Comparison of ENCODE assay signal across 20 mouse cellular contexts in genomic region chr3:62348514-62349217, GRCm38 (mm10). TPM values are rescaled to one million over a fixed set of nuclear protein-coding genes. Genes with fewer than 3 reads are reported as not detected.
DNase-seq lines count a peak whose midpoint lies in the region; ATAC-seq and TF ChIP-seq lines count a peak whose summit lies in the region.
"Had no signal": no experiment of that assay in that cellular context is flagged by ENCODE, and none has a peak within 500 bp of the region (broad histone marks: within the 10 kb centered on the region; RNA-seq: fewer than 3 reads in every experiment).

No protein-coding gene starts in this region.

- TF ChIP-seq EP300 in lung, postnatal 0 days (IDR thresholded peaks at IDR 0.05): no peak

- peaks cover 3% of the 10 kb centered on the region; the same call in 1 of the 2 replicates for H3K4me1 ChIP-seq in lung, postnatal 0 days (ENCODE audit: insufficient read depth, low read depth, low read length)
- H3K4me1 ChIP-seq in lung, adult 2 months (ENCODE audit: control insufficient read depth, insufficient read depth, low read length): peaks cover 6% of the 10 kb centered on the region
- 0 out of 2 replicates have a peak, but pooled peaks cover 6% of the 10 kb centered on the region for H3K4me1 ChIP-seq in stomach, embryonic 14.5 days (ENCODE audit: control insufficient read depth, insufficient read depth, low read length)
- H3K4me1 ChIP-seq: embryonic facial prominence, embryonic 13.5 days; forebrain, embryonic 12.5 days; heart, embryonic 12.5 days; hindbrain, embryonic 15.5 days had no signal

- H3K9me3 ChIP-seq in lung, postnatal 0 days (ENCODE audit: low read length): no peaks in the 10 kb centered on the region
- H3K9me3 ChIP-seq in stomach, embryonic 14.5 days (ENCODE audit: control insufficient read depth, low read depth, low read length): no peaks in the 10 kb centered on the region
- H3K9me3 ChIP-seq: embryonic facial prominence, embryonic 13.5 days; forebrain, embryonic 12.5 days; heart, embryonic 12.5 days; hindbrain, embryonic 15.5 days had no signal

- WGBS in lung, postnatal 0 days: 53% methylated on average over 6 of the region's 6 CpGs
- WGBS in lung, adult 2 months: 58% methylated on average over 6 of the region's 6 CpGs
- WGBS in stomach, embryonic 14.5 days: 31% methylated on average over 6 of the region's 6 CpGs

- 0 out of 2 replicates have a peak overlapping the region, but pooled peaks have one; percentile 14 for H3K27ac ChIP-seq in lung, postnatal 0 days (ENCODE audit: low read length)
- no peak overlapping the region; the same call in 1 of the 2 replicates for H3K27ac ChIP-seq in stomach, embryonic 14.5 days (ENCODE audit: low read length)
- H3K27ac ChIP-seq: embryonic facial prominence, embryonic 13.5 days; forebrain, embryonic 12.5 days; hindbrain, embryonic 15.5 days had no signal

- H3K4me3 ChIP-seq in lung, postnatal 0 days (ENCODE audit: low read depth, low read length): no peak overlapping the region
- no peak overlapping the region for H3K4me3 ChIP-seq in lung, adult 2 months (replicated peaks; ENCODE audit: extremely low read depth, low read depth, low read length)
- H3K4me3 ChIP-seq in stomach, embryonic 14.5 days (ENCODE audit: low read depth, low read length): no peak overlapping the region
- H3K4me3 ChIP-seq: embryonic facial prominence, embryonic 13.5 days; forebrain, embryonic 12.5 days; heart, embryonic 12.5 days; hindbrain, embryonic 15.5 days had no signal

- ATAC-seq in lung, postnatal 0 days: no peak
- peak; percentile 51 for ATAC-seq in stomach, embryonic 14.5 days (ENCODE audit: insufficient number of reproducible peaks, insufficient read depth, low FRiP score, low read depth)
- ATAC-seq in megakaryocyte progenitor cell, adult 5-6 weeks (replicated peaks; ENCODE audit: poor library complexity): no peak
- ATAC-seq: forebrain, embryonic 16.5 days had no signal

- peaks cover 4% of the 10 kb centered on the region; the same call in 1 of the 2 replicates for H3K36me3 ChIP-seq in lung, postnatal 0 days (ENCODE audit: insufficient read depth, low read length)
- peaks cover 2% of the 10 kb centered on the region; the same call in 1 of the 2 replicates for H3K36me3 ChIP-seq in stomach, embryonic 14.5 days (ENCODE audit: control insufficient read depth, insufficient read depth, low read length)
- H3K36me3 ChIP-seq: heart, embryonic 12.5 days; hindbrain, embryonic 15.5 days had no signal

- no peak overlapping the region for H3K9ac ChIP-seq in lung, postnatal 0 days (replicated peaks; ENCODE audit: low read depth)
- no peak overlapping the region for H3K9ac ChIP-seq in stomach, embryonic 14.5 days (replicated peaks; ENCODE audit: low read depth, low read length)
- H3K9ac ChIP-seq: embryonic facial prominence, embryonic 13.5 days; forebrain, embryonic 12.5 days; heart, embryonic 12.5 days; hindbrain, embryonic 15.5 days had no signal

- no peak for TF ChIP-seq POLR2A in lung, adult 2 months (IDR thresholded peaks at IDR 0.05; ENCODE audit: borderline replicate concordance, extremely low read depth, low read depth, low read length)

- H3K4me2 ChIP-seq in lung, postnatal 0 days (replicated peaks; ENCODE audit: low read depth, low read length): 0 out of 2 replicates have a peak overlapping the region, but pooled peaks have one; percentile 14
- no peak overlapping the region for H3K4me2 ChIP-seq in stomach, embryonic 14.5 days (replicated peaks; ENCODE audit: low read depth, low read length)
- H3K4me2 ChIP-seq: embryonic facial prominence, embryonic 13.5 days; forebrain, embryonic 12.5 days; heart, embryonic 12.5 days; hindbrain, embryonic 15.5 days had no signal

- intact Hi-C loops in heart, postnatal 14 days (cut with DNase I): no loop called here

- no peaks in the 10 kb centered on the region for H3K27me3 ChIP-seq in lung, postnatal 0 days (replicated peaks; ENCODE audit: insufficient read depth, low read length)
- no peaks in the 10 kb centered on the region for H3K27me3 ChIP-seq in stomach, embryonic 14.5 days (ENCODE audit: control insufficient read depth, insufficient read depth, low read length)
- H3K27me3 ChIP-seq: embryonic facial prominence, embryonic 13.5 days; forebrain, embryonic 12.5 days; heart, embryonic 12.5 days; hindbrain, embryonic 15.5 days had no signal

- no peak for TF ChIP-seq CTCF in lung, postnatal 0 days (IDR thresholded peaks at IDR 0.05)
- TF ChIP-seq CTCF in lung, adult 2 months (IDR thresholded peaks at IDR 0.05; ENCODE audit: insufficient read depth, low read length): no peak

- DNase-seq in heart, adult 11 months: peak; percentile 74
- DNase-seq in heart, postnatal 14 days: no peak
- peak; percentile 14 for DNase-seq in lung, postnatal 0 days (ENCODE audit: low spot score)
- no peak for DNase-seq in lung, adult 2 months
- DNase-seq in yolk sac, embryonic 10.5 days (ENCODE audit: low spot score): peak; percentile 31
- DNase-seq in ovary, adult 18-20 months (ENCODE audit: low spot score): no peak
- DNase-seq: adrenal gland, postnatal 14 days; cerebellum, adult 8-10 months; cerebellum, postnatal 14 days; gastrocnemius, postnatal 10 days; heart, postnatal 36 days had no signal

RNA-seq across cellular contexts. Expression of gene Arhgef26, which starts 10.5 kb away (rescaled TPM):
- 1 to 10 TPM; 2.9 to 3.4 TPM for total RNA-seq in heart, postnatal 14 days (2021)
- 34.4 and 36.9 TPM in 2 replicates for polyA plus RNA-seq in lung, postnatal 0 days (2015; fragmentation: Nextera tagmentation; extraction: Ambion mirVana)
- 26.9 and 41.6 TPM in 2 replicates for polyA plus RNA-seq in lung, adult 2 months (2012; rRNA removed)
- polyA plus RNA-seq in stomach, embryonic 14.5 days (2014; fragmentation: Nextera tagmentation; extraction: Ambion mirVana): 10.9 and 13.1 TPM in 2 replicates
- total RNA-seq in megakaryocyte progenitor cell, adult 5-6 weeks (2015): not detected in 2 replicates
- 0.14 TPM in 1 of 2 replicates, not detected in the other for total RNA-seq in megakaryocyte progenitor cell, adult 5-6 weeks (2017)
- total RNA-seq: common myeloid progenitor, adult 5-6 weeks; MEL had no signal

Comparison
In these comparisons a context has a peak if more than half of its experiments do, and no peak if none do; other contexts are left out.
1. DNase-seq: peak in heart, adult 11 months (single experiment), lung, postnatal 0 days (single experiment) and yolk sac, embryonic 10.5 days (single experiment); none in heart, postnatal 14 days (0 of 2), lung, adult 2 months (single experiment) and ovary, adult 18-20 months (single experiment).